Mouse (Mus musculus) midbrain, embryonic 16.5 days (tissue): ENCODE data around the gene Daw1. TPM values are rescaled to one million over a fixed set of nuclear protein-coding genes. Genes with fewer than 3 reads are reported as not detected.
A peak's percentile ranks its signal among the peaks of the same experiment; 100 is the strongest.

Experiments
- ATAC-seq: fragments of 200-750 bp; cut with Nextera tagmentation; 2 replicates; pipeline ENCODE4 v1.8.0; 2017; ENCODE audit warnings: moderate TSS enrichment
- H3K27ac ChIP-seq: fragments of 300-500 bp; sonication (generic); 2 replicates; pipeline ENCODE4 v1.5.1; 2014; ENCODE audit warnings: mild to moderate bottlenecking, low read length, mixed read lengths
- H3K27me3 ChIP-seq: fragments of 300-500 bp; sonication (generic); 2 replicates; pipeline ENCODE4 v1.6.1; 2014; ENCODE audit warnings: low read depth, low read length, mixed read lengths; ENCODE audit not compliant: control insufficient read depth, insufficient read depth
- H3K36me3 ChIP-seq: fragments of 300-500 bp; sonication (generic); 2 replicates; pipeline ENCODE4 v1.6.1; 2014; ENCODE audit warnings: mild to moderate bottlenecking, low read length, moderate library complexity, mixed read lengths; ENCODE audit not compliant: control insufficient read depth, insufficient read depth
- H3K4me1 ChIP-seq: fragments of 300-500 bp; sonication (generic); 2 replicates; pipeline ENCODE4 v1.6.1; 2014; ENCODE audit warnings: mild to moderate bottlenecking, low read length, mixed read lengths; ENCODE audit not compliant: control insufficient read depth, insufficient read depth
- H3K4me2 ChIP-seq: fragments of 300-500 bp; sonication (generic); 2 replicates; pipeline ENCODE4 v1.6.1; 2014; ENCODE audit warnings: mild to moderate bottlenecking, low read length, mixed read lengths
- H3K4me3 ChIP-seq: fragments of 300-500 bp; sonication (generic); 2 replicates; pipeline ENCODE4 v1.5.1; 2014; ENCODE audit warnings: low read depth, mild to moderate bottlenecking, low read length, moderate library complexity, mixed read lengths
- H3K9ac ChIP-seq: fragments of 300-500 bp; sonication (generic); 2 replicates; pipeline ENCODE4 v1.6.1; 2014; ENCODE audit warnings: low read depth, low read length, mixed read lengths
- H3K9me3 ChIP-seq: fragments of 300-500 bp; sonication (generic); replicated peaks from 2 replicates; pipeline ENCODE4 v1.6.1; 2014; ENCODE audit warnings: mild to moderate bottlenecking, low read length, mixed read lengths; ENCODE audit not compliant: control insufficient read depth, poor library complexity, severe bottlenecking
- WGBS: fragments of 180-500 bp; shearing (Covaris S2); extraction: QIAGEN DNeasy Blood & Tissue Kit; methylation state at CpG from one replicate; pipeline ENCODE4 v1.1.7; 2014; 5-methylcytosine and 5-hydroxymethylcytosine counted together
- polyA plus RNA-seq: library from polyadenylated mRNA; unstranded; fragments of >200 nt; fragmentation: Nextera tagmentation; extraction: Ambion mirVana; gene quantifications from 2 replicates; pipeline ENCODE4 v1.2.1, GENCODE M21; 2015

Gene Daw1
- polyA plus RNA-seq, 1 experiment from 2014 or later, result 2.0 TPM

- Histone ChIP-seq H3K27me3 (no peaks in the 10 kb centered on the region), H3K4me2 (no peak overlapping the region), H3K27ac (no peak overlapping the region), H3K36me3 (no peaks in the 10 kb centered on the region), H3K4me1 (0 out of 2 replicates have a peak, but pooled peaks cover 4% of the 10 kb centered on the region), H3K9me3 (no peaks in the 10 kb centered on the region), H3K4me3 (no peak overlapping the region), H3K9ac (no peak overlapping the region)
- ATAC-seq, result no peak
- WGBS, result 80% methylated on average over 3 of the region's 3 CpGs
These were observed 4.5 kb downstream of the Daw1 start for GRCm38 (mm10) chr1:83164027-83164426.

GRCm38 (mm10) chr1:83169158-83169557 lies 9.6 kb downstream of the Daw1 start:
- Histone ChIP-seq H3K4me1 (no peaks in the 10 kb centered on the region), H3K27me3 (no peaks in the 10 kb centered on the region), H3K36me3 (no peaks in the 10 kb centered on the region), H3K4me2 (no peak overlapping the region), H3K9me3 (0 out of 2 replicates have a peak, but pooled peaks cover 3% of the 10 kb centered on the region), H3K9ac (no peak overlapping the region), H3K27ac (no peak overlapping the region), H3K4me3 (no peak overlapping the region)
- WGBS, result 88% methylated on average over 3 of the region's 3 CpGs
- no peak for ATAC-seq

DNA sequence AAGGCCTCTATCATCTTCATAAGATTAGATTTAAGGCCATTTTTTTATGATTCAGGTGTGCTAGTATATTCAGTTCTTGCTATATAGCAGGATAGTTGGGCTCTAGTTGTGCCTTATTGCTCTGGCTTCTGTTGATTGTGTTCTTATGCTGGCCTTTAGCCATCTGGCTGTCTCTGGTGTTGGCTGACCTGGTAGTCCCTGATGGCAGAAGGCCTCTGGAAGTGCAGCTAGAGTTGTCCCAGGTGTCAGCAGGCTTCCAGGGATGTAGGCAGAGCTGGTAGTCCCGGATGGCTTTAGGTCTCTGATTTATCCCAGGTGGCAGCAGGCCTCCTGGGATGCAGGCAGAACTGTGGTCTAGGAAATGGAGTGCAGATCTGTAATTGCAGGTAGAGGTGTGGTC lies 16.4 kb downstream of the Daw1 start:
- Histone ChIP-seq H3K4me3 (no peak overlapping the region), H3K4me2 (no peak overlapping the region), H3K4me1 (no peaks in the 10 kb centered on the region), H3K27ac (no peak overlapping the region), H3K9me3 (0 out of 2 replicates have a peak, but pooled peaks cover 3% of the 10 kb centered on the region), H3K9ac (no peak overlapping the region), H3K27me3 (no peaks in the 10 kb centered on the region), H3K36me3 (no peaks in the 10 kb centered on the region)
- 95% methylated on average over 1 of the region's 1 CpGs for WGBS
- no peak for ATAC-seq

DNA sequence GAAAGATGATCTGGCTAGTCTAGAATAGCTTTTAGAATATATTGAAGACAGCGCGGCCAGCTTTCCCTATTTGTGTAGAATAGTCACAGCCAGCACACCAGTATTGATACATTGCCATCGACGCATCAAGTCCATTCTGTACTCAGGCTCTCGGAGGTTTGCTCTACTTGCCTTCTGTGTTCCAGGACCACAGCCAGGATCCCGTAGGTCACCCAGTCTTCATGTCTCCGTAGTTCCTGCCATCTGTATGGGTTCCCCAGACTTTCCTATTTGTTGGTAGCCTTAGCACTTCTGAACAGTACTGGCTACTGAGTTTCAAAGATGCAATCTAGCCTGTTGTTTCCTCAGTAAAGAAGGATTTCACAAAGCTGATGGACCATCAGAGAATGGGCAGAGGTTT lies 20.0 kb downstream of the Daw1 start:
- H3K4me1 ChIP-seq, result no peaks in the 10 kb centered on the region
- no peaks in the 10 kb centered on the region for H3K36me3 ChIP-seq
- 94% methylated on average over 7 of the region's 7 CpGs for WGBS
- no peak overlapping the region for H3K9ac ChIP-seq
- H3K4me2 ChIP-seq, result no peak overlapping the region
- no peak overlapping the region for H3K27ac ChIP-seq
- H3K4me3 ChIP-seq, result no peak overlapping the region
- H3K27me3 ChIP-seq, result no peaks in the 10 kb centered on the region
- no peak for ATAC-seq
- no peaks in the 10 kb centered on the region for H3K9me3 ChIP-seq

- Histone ChIP-seq H3K36me3 (no peaks in the 10 kb centered on the region), H3K9ac (no peak overlapping the region), H3K4me2 (no peak overlapping the region), H3K27ac (no peak overlapping the region), H3K4me3 (no peak overlapping the region), H3K27me3 (no peaks in the 10 kb centered on the region), H3K9me3 (no peaks in the 10 kb centered on the region), H3K4me1 (no peaks in the 10 kb centered on the region)
- ATAC-seq, result peak; percentile 68
- WGBS, result 74% methylated on average over 4 of the region's 4 CpGs
These were observed 21.9 kb downstream of the Daw1 start for GRCm38 (mm10) chr1:83181418-83181817.

- H3K9me3 ChIP-seq, result no peaks in the 10 kb centered on the region
- H3K4me1 ChIP-seq, result no peaks in the 10 kb centered on the region
- 51% methylated on average over 2 of the region's 2 CpGs for WGBS
- H3K9ac ChIP-seq, result no peak overlapping the region
- no peak overlapping the region for H3K4me2 ChIP-seq
- ATAC-seq, result no peak
- no peaks in the 10 kb centered on the region for H3K27me3 ChIP-seq
- H3K36me3 ChIP-seq, result no peaks in the 10 kb centered on the region
- H3K27ac ChIP-seq, result no peak overlapping the region
- H3K4me3 ChIP-seq, result no peak overlapping the region
These were observed 27.6 kb downstream of the Daw1 start for GRCm38 (mm10) chr1:83187154-83187553.

DNA sequence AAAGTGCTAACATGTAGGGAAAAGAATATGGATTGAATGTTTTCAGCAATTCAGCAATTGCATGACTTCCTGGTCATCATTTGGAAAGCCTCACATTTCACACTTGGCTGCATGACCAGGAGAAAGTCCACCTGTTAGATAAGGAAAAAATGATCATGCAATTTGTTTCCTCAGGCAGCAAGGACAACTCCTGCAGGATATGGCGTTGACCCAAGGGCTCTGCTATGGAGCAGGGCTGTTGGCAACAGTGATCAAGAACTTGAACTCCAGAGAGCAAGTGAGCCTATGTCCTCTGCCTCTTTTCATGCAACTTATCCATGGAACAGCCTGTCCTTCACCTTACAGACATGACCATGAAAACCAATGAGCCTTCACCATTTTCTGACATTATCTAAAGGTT lies 50.4 kb downstream of the Daw1 start:
- Histone ChIP-seq H3K4me2 (no peak overlapping the region), H3K9ac (no peak overlapping the region), H3K27me3 (no peaks in the 10 kb centered on the region), H3K36me3 (no peaks in the 10 kb centered on the region), H3K4me1 (no peaks in the 10 kb centered on the region), H3K4me3 (no peak overlapping the region), H3K9me3 (no peaks in the 10 kb centered on the region), H3K27ac (no peak overlapping the region)
- ATAC-seq, result no peak
- 90% methylated on average over 1 of the region's 1 CpGs for WGBS

- peak; percentile 62; the same call in 1 of the 2 replicates for ATAC-seq
- H3K4me3 ChIP-seq, result no peak overlapping the region
- no peaks in the 10 kb centered on the region for H3K9me3 ChIP-seq
- H3K4me2 ChIP-seq, result no peak overlapping the region
- 61% methylated on average over 1 of the region's 1 CpGs for WGBS
- H3K27ac ChIP-seq, result no peak overlapping the region
- no peaks in the 10 kb centered on the region for H3K36me3 ChIP-seq
- no peaks in the 10 kb centered on the region for H3K4me1 ChIP-seq
- no peak overlapping the region for H3K9ac ChIP-seq
- H3K27me3 ChIP-seq, result no peaks in the 10 kb centered on the region
These were observed 58.7 kb downstream of the Daw1 start for GRCm38 (mm10) chr1:83218260-83218659.

DNA sequence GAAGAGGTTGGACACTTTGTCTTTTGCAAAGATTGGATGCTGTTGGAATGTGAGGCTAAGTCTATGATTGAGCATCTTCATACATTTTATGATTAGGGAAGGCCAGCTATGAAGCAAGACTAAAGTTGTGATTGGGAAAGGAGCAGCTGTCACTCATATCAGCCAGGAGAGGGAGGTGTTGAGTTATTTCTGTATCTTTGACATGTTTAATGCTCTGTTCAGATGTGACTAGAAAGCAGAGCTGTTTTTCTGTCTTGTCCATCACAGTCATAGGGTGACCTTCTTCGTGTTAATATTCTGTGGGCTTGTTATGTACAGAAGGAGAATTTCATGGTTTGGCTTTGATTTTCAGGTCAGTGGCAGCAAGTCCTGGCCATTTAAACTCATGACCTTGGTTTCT lies 63.5 kb downstream of the Daw1 start:
- H3K4me1 ChIP-seq, result no peaks in the 10 kb centered on the region
- H3K9me3 ChIP-seq, result no peaks in the 10 kb centered on the region
- no peak overlapping the region for H3K4me2 ChIP-seq
- H3K36me3 ChIP-seq, result no peaks in the 10 kb centered on the region
- H3K27ac ChIP-seq, result no peak overlapping the region
- H3K27me3 ChIP-seq, result no peaks in the 10 kb centered on the region
- no peak overlapping the region for H3K4me3 ChIP-seq
- 68% methylated on average over 1 of the region's 1 CpGs for WGBS
- no peak overlapping the region for H3K9ac ChIP-seq
- ATAC-seq, result no peak
